Mouse (Mus musculus) T-helper 17 cell (primary cell): ENCODE measurements at regions not wholly inside any gene's neighbourhood (a gene's known extent, or its start where the extent isn't known, plus 50 kb on each side); places are given as distances from the start of the nearest gene placed in this dataset.

Experiments
- in situ Hi-C, 2 experiments: fragments of 300-600 bp; cut with MboI, MseI; formaldehyde crosslinking; loops; 1 replicate in 1 of 2; 2 replicates in 1 of 2; pipeline ENCODE4 v1.15.1; 2025; ENCODE audit warnings: high pct_unique_total_duplicates in 2 of 2

DNA sequence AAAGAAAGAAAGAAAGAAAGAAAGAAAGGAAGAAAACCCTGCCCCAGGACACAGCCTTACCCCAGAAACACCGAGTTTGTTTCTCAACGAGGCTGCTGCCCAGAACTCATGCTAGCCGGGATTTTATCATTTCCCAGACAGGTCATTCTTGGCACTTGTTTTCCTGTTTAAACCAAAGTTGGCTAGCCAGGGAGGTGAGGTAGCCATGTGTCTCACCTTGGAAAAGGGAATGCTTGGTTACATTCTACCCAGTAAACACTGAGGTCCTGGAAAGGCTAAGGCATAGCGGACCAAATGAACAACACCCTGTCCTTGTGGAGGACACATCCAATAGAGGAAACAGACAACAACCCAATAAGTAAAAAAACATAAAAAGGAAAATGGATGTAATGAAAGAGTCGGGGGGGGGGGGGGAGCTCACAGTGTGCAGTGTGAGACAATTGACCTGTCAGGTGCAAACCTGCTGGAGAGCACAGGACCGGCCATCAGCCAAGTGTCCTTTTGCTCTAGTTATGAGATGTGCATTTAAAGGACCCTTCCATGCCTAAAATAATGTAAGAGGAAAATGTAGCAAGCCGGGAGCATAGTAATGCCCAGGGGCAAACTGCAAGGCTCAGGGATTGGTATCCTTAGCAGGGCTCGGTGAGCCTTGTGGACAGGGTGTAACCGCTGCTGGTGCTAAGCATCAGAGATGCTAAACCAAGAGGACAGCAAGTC, 78.2 kb upstream of the Fzd7 start:
- in situ Hi-C loops: no loop called here

DNA sequence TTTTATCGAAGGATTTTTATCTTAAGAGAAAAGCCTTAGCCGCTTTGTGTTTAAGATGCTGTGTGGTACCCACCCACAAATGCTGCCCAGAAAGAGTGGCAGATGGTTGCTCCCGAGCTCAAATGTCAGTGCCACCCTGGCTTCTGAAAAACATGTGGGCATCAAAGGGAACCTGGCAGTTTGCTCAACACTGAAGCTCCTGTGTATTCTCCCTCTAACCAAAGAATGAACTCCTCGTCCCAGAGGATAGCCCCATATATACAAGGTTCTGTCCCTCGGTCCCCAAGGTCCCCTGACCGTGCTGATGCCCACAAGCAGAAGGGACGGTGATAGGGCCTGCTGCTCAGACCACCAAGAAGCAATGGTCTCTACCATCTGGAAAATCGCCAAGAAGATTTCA, 76.9 kb upstream of the Fzd7 start:
- in situ Hi-C loops: no loop called here

DNA sequence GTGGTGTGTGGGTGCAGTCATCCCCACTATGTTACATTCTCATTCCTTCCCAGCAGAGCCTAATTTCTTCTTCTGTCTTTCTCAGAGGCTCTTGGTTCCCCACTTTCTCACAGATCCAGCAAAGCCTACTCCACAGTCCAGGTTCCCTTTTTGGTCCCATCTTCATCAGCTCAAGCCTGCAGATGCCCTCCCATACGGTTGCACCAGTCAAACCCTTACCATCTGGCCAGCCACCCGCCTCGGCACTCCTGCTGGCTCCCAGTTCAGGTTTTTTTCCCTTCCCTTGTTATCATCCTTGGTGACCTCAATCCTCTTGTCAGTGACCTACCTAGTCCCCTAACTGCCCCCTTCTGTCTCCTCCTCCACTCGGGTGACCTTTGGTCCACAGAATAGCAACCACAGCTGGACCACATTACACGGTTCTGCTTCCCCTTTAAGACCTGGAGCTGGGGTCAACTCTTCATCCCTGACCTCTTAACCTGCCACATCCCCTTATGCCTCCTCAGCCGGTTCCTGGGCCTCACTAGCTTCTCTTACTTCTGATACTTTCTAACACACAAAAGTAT, 75.4 kb upstream of the Fzd7 start:
- in situ Hi-C loops: no loop called here

DNA sequence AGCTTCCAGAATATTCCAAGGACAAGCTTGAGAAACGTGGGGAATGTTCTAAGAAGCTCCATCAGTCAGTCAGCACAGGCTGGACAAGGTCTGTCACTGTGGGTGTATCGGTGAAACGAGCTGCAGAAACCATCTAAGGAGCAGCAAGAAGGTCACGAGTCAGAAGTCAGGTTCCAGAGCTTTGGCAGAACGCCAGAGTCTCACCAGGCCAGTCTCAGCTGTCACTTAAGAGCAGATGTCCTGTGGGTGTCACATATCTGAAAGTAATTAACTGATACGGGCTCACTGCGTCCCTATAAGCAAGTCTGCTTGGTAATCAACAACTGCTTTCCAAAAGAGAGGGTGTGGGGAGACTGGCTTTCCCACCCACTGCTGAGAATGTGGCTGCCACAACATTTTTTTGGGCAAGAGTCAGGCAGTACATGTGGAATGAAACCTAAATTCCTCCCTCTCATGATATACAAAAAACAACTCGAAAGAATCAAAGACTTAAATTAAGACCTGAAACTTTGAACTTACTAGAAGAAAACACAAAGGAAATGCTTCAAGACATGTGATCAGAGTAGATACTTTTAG, 72.6 kb upstream of the Fzd7 start:
- in situ Hi-C loops: no loop called here

DNA sequence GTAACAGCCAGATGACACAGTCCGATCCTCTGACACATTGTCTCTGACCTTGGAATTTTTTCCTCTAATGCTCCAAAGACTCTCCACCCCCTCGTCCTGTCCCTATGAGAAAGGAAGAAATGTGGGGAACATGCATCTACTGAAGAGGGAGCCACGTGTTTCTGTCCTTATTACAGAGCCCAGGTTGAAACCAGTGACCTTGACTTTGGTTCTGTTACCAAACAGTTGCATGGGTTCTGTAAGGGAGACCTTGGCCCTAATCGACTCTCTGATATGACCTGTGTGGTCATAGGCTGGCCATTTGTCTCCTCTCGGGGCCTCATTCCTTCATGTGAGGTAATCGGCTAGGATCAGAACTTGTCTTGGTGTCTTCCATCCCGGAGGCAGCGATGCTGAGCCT, 69.0 kb upstream of the Fzd7 start:
- in situ Hi-C loops: no loop called here

DNA sequence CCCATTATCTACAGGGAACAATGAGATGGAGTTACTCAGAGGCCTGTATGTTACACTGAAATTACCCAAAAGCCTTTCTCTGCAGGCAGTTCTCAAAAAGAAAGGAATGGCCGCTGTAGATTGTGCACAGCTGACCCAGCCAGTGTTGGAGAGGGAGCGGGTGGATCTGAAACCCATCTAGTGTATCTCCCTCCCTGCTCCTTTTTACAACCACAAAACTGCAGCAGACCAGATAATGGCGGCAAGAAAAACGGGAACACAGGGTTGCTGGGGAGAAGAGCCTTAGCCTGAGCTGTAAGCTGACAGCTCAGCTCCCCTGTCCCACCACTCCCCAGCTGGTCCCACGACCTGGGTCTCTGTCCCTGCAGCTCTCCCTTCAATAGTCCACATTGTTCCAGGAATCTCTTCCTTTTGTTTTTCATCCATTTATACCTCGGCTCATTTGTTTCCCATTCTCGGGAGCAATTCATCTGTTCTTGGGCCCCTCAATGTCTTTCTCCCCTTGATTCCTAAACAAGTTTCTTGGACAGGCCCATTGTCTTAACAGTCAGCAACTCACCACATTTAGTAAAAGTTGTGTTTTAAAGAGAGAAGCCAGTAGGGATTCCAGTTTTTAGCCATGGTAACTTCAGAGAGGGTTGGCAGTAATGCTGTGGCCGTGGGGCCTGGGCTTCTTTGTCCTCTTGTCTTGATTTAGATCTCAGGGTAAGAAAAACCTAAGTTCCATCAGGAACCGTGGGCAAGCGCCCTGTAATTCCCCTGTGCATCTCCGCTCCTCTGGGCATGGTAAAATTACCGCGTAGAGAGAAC, 67.6 kb upstream of the Fzd7 start:
- in situ Hi-C loops: no loop called here

DNA sequence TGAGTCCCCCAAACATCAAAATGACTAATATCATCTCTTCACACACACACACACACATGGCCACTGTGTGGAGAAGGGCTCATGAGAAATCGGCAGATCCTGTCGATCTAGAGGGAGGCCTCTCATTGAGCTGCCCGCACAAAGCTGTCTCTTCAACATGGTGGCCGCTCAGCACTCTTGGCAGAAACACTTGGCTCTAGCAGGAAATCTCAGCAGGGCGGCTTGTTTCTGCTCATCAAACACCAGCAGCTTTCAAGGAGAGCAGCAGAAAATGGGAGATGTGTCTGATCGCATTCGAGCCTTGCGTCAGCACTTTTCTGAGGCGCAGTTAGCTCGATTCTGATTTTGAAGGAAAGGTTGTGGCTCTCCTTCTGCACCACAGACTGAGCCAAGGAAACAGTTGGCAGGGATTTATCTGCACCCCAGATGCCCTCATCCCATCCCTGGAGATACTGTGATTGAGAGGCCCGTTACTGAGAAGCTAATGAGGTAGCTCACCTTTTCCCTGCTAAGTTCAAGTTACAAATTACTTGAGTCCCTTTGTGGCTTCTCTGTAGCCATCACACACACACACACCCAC, 66.4 kb upstream of the Fzd7 start:
- in situ Hi-C loops: no loop called here

DNA sequence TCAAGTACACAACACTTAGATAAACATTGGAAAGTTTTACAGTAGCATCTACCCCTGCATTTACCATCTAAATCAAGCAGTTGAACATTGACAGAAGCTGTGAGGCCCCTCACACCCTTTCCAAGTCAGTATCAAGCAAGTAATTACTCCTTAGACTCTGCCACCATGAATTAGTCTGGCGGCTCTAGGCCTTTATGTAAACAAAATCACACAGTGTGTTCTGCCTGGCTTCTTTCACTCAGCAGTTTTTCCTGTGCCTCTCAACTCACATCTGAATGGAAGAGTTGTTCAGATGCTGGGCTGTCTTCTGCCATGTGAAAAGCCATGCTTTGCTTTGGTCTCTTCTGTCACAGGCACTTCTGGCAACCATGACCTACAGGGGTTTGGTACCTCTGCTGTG, 64.9 kb upstream of the Fzd7 start:
- in situ Hi-C loops: no loop called here

DNA sequence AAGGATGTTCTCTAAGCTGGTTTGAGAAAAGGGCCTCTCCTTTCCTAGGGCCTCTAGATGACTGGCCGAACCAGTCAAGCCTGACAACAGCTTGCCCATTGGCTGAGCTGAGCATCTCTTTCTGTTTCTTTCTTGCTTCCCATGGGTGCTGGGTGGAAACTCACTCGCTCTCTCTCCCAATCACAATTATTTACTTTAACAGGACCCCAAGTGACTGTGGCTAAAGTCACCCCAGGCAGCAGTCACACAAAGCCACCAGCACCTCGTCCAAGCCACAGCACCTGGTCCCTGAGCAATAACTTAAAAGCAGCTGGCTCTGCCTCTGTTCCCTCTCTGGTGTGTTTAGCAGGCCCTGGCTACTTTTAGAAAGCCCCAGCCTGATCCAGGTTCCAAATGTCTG, 64.3 kb upstream of the Fzd7 start:
- in situ Hi-C loops: no loop called here

DNA sequence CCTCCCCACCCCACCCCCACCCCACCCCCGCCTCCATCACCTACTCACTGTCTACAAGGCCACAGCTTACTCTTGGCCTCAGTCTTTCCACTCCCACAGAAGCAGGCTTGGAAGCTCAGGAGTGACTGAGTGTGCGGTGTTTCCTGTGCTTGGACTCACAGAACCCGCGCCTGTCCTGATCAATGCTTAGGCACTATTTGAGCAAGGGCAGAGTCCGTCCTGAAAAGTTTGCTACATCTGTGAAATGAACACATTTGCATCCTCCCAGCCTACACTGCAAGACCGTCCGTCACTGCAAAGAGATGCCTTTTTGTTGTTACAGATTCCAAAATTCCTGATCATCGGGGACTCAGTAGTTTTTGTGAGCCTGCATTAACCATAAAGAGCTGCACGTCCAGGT, 63.5 kb upstream of the Fzd7 start:
- in situ Hi-C loops: no loop called here

DNA sequence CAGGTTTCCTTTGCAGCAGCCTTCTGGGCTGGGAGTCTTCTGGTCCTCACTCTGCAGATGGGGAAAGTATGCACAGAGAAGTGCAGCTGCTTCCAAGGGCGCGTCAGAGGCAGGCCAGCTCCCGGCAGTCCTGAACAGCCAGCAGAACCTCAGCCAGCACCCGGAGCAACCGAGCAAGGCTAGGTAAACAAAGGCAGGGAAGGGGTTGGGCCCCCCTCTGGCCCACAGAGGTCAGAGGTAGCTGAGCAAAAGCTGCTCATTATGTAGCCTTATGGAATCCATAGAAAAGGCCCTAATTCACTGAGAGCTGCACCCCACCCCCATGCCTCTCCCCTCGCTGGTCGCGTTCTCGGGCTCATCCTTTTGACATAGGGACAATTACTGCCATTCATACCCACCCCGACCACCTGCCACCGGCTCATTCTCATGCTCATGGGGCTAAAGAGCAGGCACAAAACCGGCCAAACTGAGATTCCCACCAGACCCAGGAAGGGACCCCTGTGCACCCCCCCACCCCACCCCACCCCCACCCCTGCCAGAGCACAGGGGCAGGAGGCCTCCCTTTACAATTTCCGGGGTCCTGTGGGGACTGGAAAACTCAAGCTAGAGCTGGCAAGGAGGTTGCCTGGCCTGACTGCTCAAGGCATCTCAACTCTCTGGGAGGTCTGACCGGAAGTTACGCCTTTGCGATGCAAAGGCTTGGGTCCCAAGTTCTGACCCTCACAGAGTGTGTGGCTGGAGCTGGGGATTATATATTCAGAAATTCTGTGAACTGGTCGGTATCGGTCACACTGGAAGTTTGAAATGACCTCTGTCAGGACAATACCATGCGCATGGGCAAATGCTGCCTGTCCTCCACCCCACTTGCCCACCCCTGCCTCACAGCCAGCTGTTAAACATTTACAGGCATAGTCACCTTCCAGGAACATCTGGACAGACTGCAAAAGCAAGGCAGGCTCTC, 59.0 kb upstream of the Fzd7 start:
- in situ Hi-C loops: no loop called here

DNA sequence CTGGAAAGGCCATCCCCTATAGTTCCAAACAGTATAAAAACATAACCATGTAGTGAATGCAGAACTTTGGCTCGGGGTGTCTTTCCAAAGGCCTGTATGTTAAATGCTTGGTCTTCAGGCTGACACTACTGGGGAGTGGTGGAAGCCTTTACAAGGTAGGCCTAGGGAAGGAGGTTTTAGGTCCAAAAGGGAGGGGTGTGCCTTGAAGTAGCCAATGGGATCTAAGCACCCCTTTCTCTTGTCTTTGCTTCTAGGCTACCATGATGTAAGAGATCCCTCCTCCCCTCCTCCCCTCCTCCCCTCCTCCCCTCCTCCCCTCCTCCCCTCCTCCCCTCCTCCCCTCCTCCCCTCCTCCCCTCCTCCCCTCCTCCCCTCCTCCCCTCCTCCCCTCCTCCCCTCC, 56.5 kb upstream of the Fzd7 start:
- in situ Hi-C loops: loop anchor here in 1 of 2 experiments (25.0 kb wide), 1 partner anchor 1638 kb away; no protein-coding TSS in a partner anchor

DNA sequence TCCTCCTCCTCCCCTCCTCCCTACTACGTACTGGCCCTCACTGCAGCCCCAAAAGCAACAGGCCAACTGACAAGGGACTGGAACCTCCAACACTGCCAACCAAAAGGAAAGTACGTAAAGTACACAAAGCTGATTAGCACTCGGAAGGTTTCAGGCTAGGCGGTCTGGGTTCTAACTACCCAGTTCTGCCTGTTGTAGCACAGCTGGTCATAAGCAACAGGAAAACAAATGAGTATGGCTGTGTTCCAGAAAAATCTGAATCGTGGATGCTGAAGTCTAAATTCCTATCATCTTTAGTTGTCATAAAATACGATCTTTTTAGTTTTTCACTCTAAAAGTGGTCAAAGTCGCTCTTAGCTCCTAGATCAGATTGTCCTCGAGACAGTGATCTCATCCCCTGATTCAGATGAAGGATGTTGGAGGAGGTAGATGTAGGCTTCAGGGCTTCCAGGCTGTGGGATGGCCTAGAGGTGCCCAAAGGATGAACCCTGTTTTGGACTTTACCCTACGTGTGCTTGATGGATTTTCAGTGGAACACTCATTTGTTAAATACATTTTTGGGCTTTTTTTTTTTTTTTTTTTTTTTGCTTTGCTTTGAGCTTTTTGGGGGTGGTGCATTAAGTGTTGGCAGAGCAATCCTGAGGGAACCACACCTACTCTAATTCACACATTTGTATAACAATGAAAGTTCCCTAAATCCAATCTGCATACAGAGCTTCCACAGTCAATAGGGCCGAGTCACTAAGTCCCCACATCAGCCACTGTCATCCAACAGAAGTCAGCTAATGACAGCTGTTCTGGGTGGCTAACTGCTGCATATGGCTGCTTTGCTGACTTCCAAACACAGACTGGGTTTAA, 55.6 kb upstream of the Fzd7 start:
- in situ Hi-C loops: loop anchor here in 1 of 2 experiments (25.0 kb wide), 1 partner anchor 1639 kb away; no protein-coding TSS in a partner anchor

DNA sequence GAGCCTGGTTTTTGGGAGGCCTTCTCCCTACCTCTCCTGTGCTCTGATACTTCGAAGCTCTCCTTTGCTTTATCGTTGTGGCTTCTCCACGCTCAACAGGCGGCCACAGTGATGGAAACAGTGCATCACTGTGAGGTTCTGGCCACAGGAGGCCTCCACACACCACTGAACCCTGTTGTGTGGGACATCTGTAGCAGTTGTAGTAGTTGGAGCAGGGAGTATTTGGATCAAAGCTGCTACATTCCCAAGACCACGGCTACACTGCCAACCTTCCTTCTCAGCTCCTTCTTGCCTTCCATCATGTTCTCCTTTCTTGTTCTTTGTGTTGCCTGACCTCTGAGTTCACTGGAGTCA, 55.0 kb upstream of the Fzd7 start:
- in situ Hi-C loops: loop anchor here in 1 of 2 experiments (25.0 kb wide), 1 partner anchor 1640 kb away; no protein-coding TSS in a partner anchor

DNA sequence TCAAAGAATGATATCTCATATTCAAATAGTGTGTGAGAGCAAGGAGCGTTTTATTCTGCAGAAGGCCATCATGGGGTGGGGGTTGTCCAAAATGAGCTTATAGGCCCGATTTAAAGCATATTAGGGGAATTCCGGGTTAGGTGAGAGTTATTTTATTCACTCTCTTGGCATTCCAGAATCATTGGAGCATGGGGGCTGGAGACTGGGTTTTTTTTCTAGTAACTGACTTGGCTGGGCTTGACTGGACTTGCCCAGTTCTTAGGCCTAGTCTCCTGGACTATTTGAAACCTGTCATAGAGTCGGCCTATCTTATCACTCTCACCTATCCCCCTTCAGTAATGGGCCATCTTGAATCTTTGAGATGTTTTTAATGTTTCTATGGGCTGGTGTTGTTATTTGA, 52.9 kb upstream of the Fzd7 start:
- in situ Hi-C loops: loop anchor here in 1 of 2 experiments (25.0 kb wide), 1 partner anchor 1642 kb away; no protein-coding TSS in a partner anchor

DNA sequence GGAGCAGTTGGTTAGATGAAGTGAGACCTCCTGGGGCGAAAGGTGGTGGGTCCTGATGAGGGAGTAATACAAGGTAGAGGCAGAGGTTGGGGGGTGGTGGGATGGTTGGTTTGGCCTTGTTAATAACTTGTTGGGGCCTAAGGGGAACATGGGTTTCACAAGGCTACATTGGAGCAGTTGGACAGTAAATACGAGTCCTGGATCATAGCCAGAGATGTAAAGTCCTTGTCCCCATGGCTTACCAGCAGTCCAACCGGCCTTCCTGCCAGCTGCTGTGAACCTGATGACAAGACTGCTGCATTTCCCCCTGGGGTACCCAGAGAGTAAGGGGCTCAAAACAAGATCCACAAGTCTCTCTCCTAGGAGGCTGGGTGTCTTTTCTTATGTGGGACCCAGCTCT, 52.0 kb upstream of the Fzd7 start:
- in situ Hi-C loops: loop anchor here in 1 of 2 experiments (25.0 kb wide), 1 partner anchor 1643 kb away; no protein-coding TSS in a partner anchor

DNA sequence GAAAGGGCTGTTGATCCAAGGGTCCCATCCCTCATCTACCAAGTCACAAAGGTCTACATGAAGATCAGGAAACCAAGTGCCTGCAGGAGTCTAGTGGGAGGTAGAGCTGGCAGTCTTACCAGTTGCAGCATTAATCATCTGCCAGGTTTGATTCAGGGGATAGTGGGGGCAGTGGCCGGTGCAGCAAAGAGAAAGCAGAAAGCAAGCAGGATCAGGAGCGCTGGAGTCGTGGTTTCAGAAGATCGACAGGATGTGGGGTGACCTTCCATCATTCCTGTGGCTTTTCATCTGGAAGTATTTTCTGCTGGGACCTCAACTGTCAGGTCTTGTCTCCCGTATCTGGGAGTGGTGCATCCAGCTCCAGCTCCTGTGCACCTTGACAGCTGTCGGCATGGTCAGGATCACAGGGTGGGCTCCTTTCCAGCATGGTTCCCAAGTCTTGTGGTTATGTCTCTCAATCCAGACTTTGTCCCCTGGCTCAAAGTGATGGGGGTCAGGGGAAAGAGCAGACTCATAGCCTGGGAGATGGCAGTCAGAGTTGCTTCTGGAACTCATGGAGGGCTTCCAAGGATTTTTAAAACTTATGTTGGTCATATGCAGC, 51.2 kb upstream of the Fzd7 start:
- in situ Hi-C loops: loop anchor here in 1 of 2 experiments (25.0 kb wide), 1 partner anchor 1644 kb away; no protein-coding TSS in a partner anchor
